Mouse (Mus musculus): ENCODE measurements at regions not wholly inside any gene's neighbourhood (a gene's known extent, or its start where the extent isn't known, plus 50 kb on each side); places are given as distances from the start of the nearest gene placed in this dataset.

- H3K27ac ChIP-seq (replicated peaks; ENCODE audit: low read depth, low read length), result no peak overlapping the region
- no peak for DNase-seq (ENCODE audit: low spot score)
- WGBS, result 93% methylated on average over 4 of the region's 4 CpGs
- H3K36me3 ChIP-seq (ENCODE audit: control insufficient read depth, insufficient read depth, low read length), result no peaks in the 10 kb centered on the region
- no peak overlapping the region for H3K9ac ChIP-seq (ENCODE audit: low read depth, low read length, severe bottlenecking)
- no peak overlapping the region for H3K4me2 ChIP-seq (replicated peaks; ENCODE audit: low read depth, low read length, severe bottlenecking)
- no peaks in the 10 kb centered on the region for H3K9me3 ChIP-seq (ENCODE audit: control insufficient read depth, low read length)
- H3K4me1 ChIP-seq (ENCODE audit: control insufficient read depth, insufficient read depth, low read length), result peaks cover 8% of the 10 kb centered on the region
- no peak overlapping the region for H3K4me3 ChIP-seq (replicated peaks; ENCODE audit: low read length)
- H3K27me3 ChIP-seq (ENCODE audit: control insufficient read depth, insufficient read depth, low read length), result no peaks in the 10 kb centered on the region
- no peak for ATAC-seq (ENCODE audit: low FRiP score, low read depth)
- TF ChIP-seq POLR2A (IDR thresholded peaks at IDR 0.05; ENCODE audit: borderline replicate concordance, extremely low read depth, insufficient read depth, insufficient read length), result no peak
Measured at GRCm38 (mm10) chr16:45033268-45033667, 59.9 kb upstream of the Ccdc80 start.

- Histone ChIP-seq H3K4me2 (replicated peaks; ENCODE audit: low read depth, low read length, severe bottlenecking) (no peak overlapping the region), H3K9me3 (ENCODE audit: control insufficient read depth, low read length) (no peaks in the 10 kb centered on the region), H3K27ac (replicated peaks; ENCODE audit: low read depth, low read length) (no peak overlapping the region), H3K9ac (ENCODE audit: low read depth, low read length, severe bottlenecking) (no peak overlapping the region), H3K4me1 (ENCODE audit: control insufficient read depth, insufficient read depth, low read length) (peaks cover 8% of the 10 kb centered on the region), H3K27me3 (ENCODE audit: control insufficient read depth, insufficient read depth, low read length) (no peaks in the 10 kb centered on the region), H3K4me3 (replicated peaks; ENCODE audit: low read length) (no peak overlapping the region), H3K36me3 (ENCODE audit: control insufficient read depth, insufficient read depth, low read length) (no peaks in the 10 kb centered on the region)
- DNase-seq (ENCODE audit: low spot score), result no peak
- no peak for ATAC-seq (ENCODE audit: low FRiP score, low read depth)
- 91% methylated on average over 1 of the region's 1 CpGs for WGBS
- TF ChIP-seq POLR2A (IDR thresholded peaks at IDR 0.05; ENCODE audit: borderline replicate concordance, extremely low read depth, insufficient read depth, insufficient read length), result no peak
Measured at GRCm38 (mm10) chr16:45034401-45034800, 58.8 kb upstream of the Ccdc80 start.

- Histone ChIP-seq H3K27ac (replicated peaks; ENCODE audit: low read depth, low read length) (no peak overlapping the region), H3K9ac (ENCODE audit: low read depth, low read length, severe bottlenecking) (no peak overlapping the region), H3K4me2 (replicated peaks; ENCODE audit: low read depth, low read length, severe bottlenecking) (no peak overlapping the region), H3K4me1 (ENCODE audit: control insufficient read depth, insufficient read depth, low read length) (peaks cover 8% of the 10 kb centered on the region), H3K9me3 (ENCODE audit: control insufficient read depth, low read length) (no peaks in the 10 kb centered on the region), H3K27me3 (ENCODE audit: control insufficient read depth, insufficient read depth, low read length) (no peaks in the 10 kb centered on the region), H3K4me3 (replicated peaks; ENCODE audit: low read length) (no peak overlapping the region), H3K36me3 (ENCODE audit: control insufficient read depth, insufficient read depth, low read length) (no peaks in the 10 kb centered on the region)
- peak; percentile 75 for DNase-seq (ENCODE audit: low spot score)
- ATAC-seq (ENCODE audit: low FRiP score, low read depth), result peak; percentile 72; the same call in 1 of the 2 replicates
- WGBS, result 42% methylated on average over 6 of the region's 6 CpGs
- TF ChIP-seq POLR2A (IDR thresholded peaks at IDR 0.05; ENCODE audit: borderline replicate concordance, extremely low read depth, insufficient read depth, insufficient read length), result no peak
Measured at GRCm38 (mm10) chr16:45036806-45037520, 56.2 kb upstream of the Ccdc80 start.

GRCm38 (mm10) chr16:45037521-45037888 lies 55.7 kb upstream of the Ccdc80 start:
- Histone ChIP-seq H3K4me1 (ENCODE audit: control insufficient read depth, insufficient read depth, low read length) (peaks cover 8% of the 10 kb centered on the region), H3K4me3 (replicated peaks; ENCODE audit: low read length) (no peak overlapping the region), H3K4me2 (replicated peaks; ENCODE audit: low read depth, low read length, severe bottlenecking) (no peak overlapping the region), H3K27ac (replicated peaks; ENCODE audit: low read depth, low read length) (no peak overlapping the region), H3K9ac (ENCODE audit: low read depth, low read length, severe bottlenecking) (no peak overlapping the region), H3K27me3 (ENCODE audit: control insufficient read depth, insufficient read depth, low read length) (no peaks in the 10 kb centered on the region), H3K9me3 (ENCODE audit: control insufficient read depth, low read length) (no peaks in the 10 kb centered on the region), H3K36me3 (ENCODE audit: control insufficient read depth, insufficient read depth, low read length) (no peaks in the 10 kb centered on the region)
- no peak for ATAC-seq (ENCODE audit: low FRiP score, low read depth)
- 50% methylated on average over 3 of the region's 3 CpGs for WGBS
- no peak for DNase-seq (ENCODE audit: low spot score)
- TF ChIP-seq POLR2A (IDR thresholded peaks at IDR 0.05; ENCODE audit: borderline replicate concordance, extremely low read depth, insufficient read depth, insufficient read length), result no peak

GRCm38 (mm10) chr16:45038261-45039036 lies 54.8 kb upstream of the Ccdc80 start:
- Histone ChIP-seq H3K27me3 (ENCODE audit: control insufficient read depth, insufficient read depth, low read length) (no peaks in the 10 kb centered on the region), H3K9me3 (ENCODE audit: control insufficient read depth, low read length) (no peaks in the 10 kb centered on the region), H3K4me1 (ENCODE audit: control insufficient read depth, insufficient read depth, low read length) (peaks cover 8% of the 10 kb centered on the region), H3K36me3 (ENCODE audit: control insufficient read depth, insufficient read depth, low read length) (no peaks in the 10 kb centered on the region), H3K4me2 (replicated peaks; ENCODE audit: low read depth, low read length, severe bottlenecking) (no peak overlapping the region), H3K27ac (replicated peaks; ENCODE audit: low read depth, low read length) (no peak overlapping the region), H3K9ac (ENCODE audit: low read depth, low read length, severe bottlenecking) (no peak overlapping the region), H3K4me3 (replicated peaks; ENCODE audit: low read length) (no peak overlapping the region)
- DNase-seq (ENCODE audit: low spot score), result no peak
- TF ChIP-seq POLR2A (IDR thresholded peaks at IDR 0.05; ENCODE audit: borderline replicate concordance, extremely low read depth, insufficient read depth, insufficient read length), result no peak
- ATAC-seq (ENCODE audit: low FRiP score, low read depth), result no peak
- 78% methylated on average over 4 of the region's 4 CpGs for WGBS

All from limb, embryonic 14.5 days (tissue).